Mouse (Mus musculus) thymus, postnatal 25 days (tissue): ENCODE measurements around the gene Kcnk18.

Experiments used
- DNase-seq: peaks from one replicate; pipeline ENCODE4 v3.0.0; 2022

Kcnk18 gene

DNA sequence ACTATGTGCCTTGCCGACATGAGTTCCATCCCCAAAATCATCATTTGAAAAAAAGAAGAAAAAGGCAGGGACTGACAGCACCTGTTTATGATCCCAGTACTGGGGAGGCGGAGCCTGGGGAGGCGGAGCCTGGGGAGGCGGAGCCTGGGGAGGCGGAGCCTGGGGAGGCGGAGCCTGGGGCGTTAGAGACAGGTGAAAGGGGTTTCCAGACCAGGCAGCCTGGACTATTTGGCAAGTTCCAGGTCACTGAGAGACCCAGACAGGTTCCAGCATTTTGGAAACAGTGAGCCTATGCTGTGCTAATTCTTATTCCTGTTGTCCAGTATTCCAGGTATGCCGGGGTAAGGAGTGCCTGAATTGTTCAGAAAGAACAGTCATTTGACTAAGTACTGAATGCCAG is at the start of gene Kcnk18:
Kcnk18 (plus strand) TSS at position 224 of the 400 bp plus-strand sequence.
- DNase-seq, result no peak

GRCm38 (mm10) chr19:59169936-59170765 is 48.9 kb upstream of the Kcnk18 start, which contains the start of gene Vax1:
Vax1 (minus strand) TSS chr19:59170056.
- DNase-seq, result no peak

DNA sequence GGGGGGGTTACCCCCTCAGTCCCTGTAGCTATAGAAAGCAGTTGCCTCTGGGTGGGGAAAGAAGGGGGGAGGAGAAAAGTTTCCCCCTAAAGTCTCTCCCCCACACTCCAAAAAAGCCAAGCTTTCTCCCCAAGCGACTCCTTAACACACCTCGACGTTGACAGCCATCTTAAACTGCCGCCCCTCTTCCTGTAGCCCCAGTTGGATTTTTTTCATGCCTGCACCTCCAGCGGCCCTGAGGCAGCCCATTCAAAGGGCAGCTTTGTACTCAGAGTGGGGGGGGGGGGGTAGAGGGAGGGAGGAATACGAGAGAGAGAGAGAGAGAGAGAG is 48.3 kb upstream of the Kcnk18 start:
- no peak for DNase-seq

GRCm38 (mm10) chr19:59171151-59171870 is 47.7 kb upstream of the Kcnk18 start:
- DNase-seq, result no peak

DNA sequence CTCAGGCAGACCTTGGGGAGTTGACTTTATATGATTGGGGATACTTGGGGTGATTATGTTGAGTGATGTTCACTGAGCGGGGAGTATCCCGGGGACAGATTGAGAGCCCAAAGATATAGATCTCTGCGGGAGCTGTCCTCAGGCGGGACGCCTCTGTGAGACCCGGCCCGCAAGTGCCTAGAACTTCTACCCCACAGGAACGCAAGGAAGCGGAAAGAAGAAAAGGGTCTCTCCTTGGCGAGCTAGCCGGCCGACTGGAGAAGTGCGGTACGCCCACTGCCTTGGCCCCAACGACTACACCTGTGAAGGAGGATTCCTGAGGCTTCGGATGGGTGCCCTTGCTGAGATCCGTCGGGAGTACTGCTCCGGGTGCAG is 47.2 kb upstream of the Kcnk18 start:
- no peak for DNase-seq

DNA sequence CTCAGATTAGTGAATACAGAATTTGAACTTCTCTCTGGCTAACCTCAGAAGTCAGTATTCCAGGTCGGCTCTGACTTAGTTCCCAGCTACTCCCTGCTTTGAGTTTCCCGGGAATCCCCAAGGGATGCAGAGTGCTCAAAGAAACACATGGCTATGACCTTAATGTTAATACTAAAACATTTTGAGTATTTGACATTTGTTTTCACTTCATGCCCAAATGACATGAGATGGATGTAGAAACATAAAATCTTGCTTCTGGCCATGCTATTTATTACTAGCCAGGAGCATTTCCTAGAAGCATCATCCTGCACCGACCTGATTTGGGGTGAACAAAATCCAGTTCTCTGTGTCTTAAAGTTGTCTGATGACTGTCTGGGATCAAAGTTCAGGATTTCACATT is 46.2 kb upstream of the Kcnk18 start:
- DNase-seq, result no peak

GRCm38 (mm10) chr19:59173341-59174015 is 45.5 kb upstream of the Kcnk18 start:
- DNase-seq, result no peak

DNA sequence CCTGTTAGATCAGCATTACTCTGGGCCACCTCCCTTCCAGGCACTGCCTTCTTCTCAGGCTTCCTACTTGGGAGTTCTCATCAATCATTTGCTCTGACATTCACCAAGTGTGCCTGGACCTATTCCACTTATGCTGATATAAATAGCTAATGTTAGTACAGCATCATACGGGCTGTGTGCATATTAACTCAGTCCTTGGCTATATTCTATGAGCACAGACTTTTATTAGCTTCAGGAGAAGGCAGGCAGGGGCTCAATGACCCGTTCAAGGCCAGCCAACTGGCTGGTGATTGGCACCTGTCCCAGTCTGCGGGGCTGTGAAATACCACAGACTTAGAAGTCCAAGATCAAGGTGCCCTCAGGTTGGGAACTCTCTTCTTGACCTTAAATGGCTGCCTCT is 35.0 kb upstream of the Kcnk18 start:
- no peak for DNase-seq

- DNase-seq, result no peak
Observed at GRCm38 (mm10) chr19:59188981-59189380, 30.0 kb upstream of the Kcnk18 start.

DNA sequence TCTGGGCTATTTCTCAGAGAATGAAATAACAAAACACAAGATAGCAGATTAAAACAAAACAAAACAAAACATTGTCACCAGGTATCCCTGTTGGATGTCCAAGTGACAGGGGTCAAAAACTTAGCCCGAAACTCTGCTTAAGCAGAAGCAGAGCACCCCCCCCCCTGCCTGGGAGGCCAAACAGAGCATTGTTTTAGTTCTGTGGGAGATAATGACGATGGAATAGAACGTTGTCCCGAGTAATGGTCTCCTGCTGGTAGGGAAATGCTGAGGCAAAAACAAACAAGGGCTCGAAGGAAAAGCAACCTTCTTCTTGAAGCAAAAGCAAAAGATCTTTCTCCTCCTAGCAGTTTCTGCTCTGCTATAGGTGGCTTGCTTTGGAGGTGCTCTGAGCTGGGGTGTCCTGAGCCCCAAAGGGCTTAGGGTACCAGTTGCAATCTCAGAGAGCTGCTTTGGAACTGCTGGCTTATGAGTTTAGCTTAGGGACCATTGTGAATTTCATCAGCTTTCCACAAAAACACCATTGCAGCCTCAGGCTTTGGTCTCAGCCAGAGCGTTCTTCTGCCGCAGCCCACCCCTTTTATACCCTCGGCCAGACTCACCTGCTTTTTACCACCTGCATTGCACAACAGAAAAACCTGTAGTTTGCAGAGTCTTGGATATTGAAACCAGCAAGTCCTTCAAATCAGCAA is 28.4 kb upstream of the Kcnk18 start:
- DNase-seq, result no peak

DNA sequence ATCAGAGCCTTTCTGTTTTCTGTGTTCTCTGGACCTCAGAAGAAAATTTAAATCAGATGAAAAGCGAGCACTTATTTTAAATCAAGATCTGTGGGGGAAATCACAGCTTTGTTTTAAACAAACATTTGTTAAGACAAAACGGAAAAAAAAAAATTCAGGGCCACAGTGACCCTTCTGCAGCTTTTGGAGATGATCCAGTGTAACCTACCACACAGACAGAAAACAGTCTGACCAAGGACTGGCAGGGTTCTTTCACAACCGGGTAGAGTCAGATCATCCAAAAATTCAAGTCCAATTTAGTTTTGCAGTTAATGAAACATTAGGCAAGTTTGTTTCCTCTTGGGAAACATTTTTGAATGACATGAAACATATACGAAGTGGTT is 27.9 kb upstream of the Kcnk18 start:
- no peak for DNase-seq

GRCm38 (mm10) chr19:59192491-59192890 is 26.5 kb upstream of the Kcnk18 start:
- no peak for DNase-seq

DNA sequence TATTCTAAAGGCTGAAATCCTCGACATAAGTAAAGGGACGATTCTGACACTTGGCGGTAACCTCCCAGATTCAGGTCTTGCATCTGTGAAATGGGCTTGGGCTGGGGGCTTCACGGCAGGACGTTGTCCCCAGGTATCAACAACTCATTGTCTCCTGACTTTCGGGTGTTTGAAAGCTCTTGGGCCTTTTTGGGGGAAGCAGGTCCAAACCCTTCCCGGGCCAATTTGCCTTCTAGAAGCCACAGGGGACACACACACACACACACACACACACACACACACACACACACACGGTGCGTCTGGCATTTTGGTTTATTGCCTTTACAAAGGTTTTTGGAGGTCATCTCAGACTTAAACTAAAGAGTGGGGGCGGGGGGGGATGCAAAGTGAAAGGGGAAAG is 25.6 kb upstream of the Kcnk18 start:
- no peak for DNase-seq

DNA sequence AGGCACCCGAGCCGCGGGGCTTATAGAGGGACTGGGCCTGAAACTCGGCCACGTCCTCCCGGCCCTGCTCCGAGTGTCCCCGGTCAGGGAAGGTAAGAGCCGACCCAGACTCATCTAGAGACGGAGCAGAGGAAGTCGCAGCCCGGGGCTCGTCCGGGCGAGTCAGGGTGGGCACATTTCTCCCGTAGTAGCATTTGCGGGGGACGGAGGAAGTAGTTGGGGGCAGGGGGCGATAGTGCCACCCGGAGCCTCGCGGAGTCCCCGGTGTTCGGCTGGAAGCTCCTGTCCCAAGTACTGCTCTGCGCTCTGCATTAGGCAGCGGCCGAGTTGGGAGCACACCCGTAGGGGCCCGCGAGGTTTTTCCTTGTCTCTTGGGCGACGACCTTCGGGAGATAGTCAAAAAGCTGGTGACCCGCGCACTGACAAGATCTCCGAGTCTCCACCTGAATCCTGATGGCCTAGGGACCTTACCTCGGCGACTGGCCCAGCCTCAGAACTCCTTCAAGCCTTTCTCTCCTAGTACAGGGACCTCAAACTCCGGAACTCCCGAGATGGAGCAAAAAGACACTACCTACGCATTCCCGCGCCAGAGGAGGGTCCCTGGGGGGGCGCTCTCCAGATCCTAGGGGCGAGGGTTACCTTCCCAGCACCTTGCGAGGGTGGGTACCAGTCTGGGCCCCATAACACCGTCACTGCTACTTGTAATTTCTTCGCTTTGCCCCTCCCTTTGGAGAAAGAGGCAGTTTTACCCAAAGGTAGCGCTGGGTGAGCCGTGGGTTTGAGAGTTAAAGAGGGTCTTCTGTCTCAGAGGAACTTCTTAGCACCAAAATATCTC is 24.8 kb upstream of the Kcnk18 start:
- DNase-seq, result no peak

- DNase-seq, result no peak
Observed at GRCm38 (mm10) chr19:59195181-59195770, 23.7 kb upstream of the Kcnk18 start.

DNA sequence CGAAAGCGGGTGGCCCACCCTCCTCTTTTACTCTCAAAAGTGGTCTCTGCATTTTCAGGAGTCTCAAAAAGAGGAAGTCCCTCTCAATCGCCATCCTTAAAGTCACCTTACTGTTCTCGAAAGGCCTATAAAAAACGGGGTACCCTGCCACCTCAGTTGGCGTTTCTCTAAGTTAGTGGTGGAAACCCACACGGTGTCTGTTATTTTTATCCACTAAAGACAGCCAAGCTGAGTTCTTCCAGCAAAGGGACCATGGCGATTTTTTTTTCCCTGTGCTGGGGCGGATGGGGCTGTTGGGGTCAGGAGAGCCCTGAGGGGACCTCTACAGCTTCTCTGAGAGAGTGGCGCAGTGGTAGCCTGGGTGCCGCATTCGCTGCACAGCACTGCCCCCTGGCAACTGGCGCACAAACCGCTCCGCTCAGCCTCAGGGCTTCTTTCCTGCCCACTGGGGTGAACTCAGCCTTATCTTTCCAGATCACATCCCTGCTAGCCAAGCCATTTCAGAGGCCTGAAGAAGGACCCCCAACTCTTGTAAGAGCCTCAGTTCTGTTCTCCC is 22.8 kb upstream of the Kcnk18 start:
- DNase-seq, result peak; percentile 27

GRCm38 (mm10) chr19:59198161-59198560 is 20.9 kb upstream of the Kcnk18 start:
- DNase-seq, result peak; percentile 63

- DNase-seq, result peak; percentile 58
Observed at GRCm38 (mm10) chr19:59208475-59208874, 10.5 kb upstream of the Kcnk18 start.

- DNase-seq, result no peak
Observed at GRCm38 (mm10) chr19:59208986-59209385, 10.0 kb upstream of the Kcnk18 start.

GRCm38 (mm10) chr19:59216891-59217290 is 2.1 kb upstream of the Kcnk18 start:
- no peak for DNase-seq

GRCm38 (mm10) chr19:59221131-59221530 is 2.1 kb downstream of the Kcnk18 start:
- no peak for DNase-seq

GRCm38 (mm10) chr19:59228376-59228775 is 9.4 kb downstream of the Kcnk18 start:
- DNase-seq, result no peak
